Mouse (Mus musculus) CH12.LX (cell line): ENCODE data around the gene Dtx3. TPM values are rescaled to one million over a fixed set of nuclear protein-coding genes. Genes with fewer than 3 reads are reported as not detected.

Experiments
- DNase-seq: peaks from one replicate; pipeline ENCODE4 v3.0.0-alpha.2; 2013; ENCODE audit errors: extremely low read depth
- H3K27ac ChIP-seq: 2 replicates; pipeline ENCODE4 v1.5.1; 2012; ENCODE audit warnings: low read depth, mild to moderate bottlenecking, control low read depth, moderate library complexity; ENCODE audit not compliant: insufficient read depth
- H3K27me3 ChIP-seq: replicated peaks from 2 replicates; pipeline ENCODE3; 2012; ENCODE audit warnings: inconsistent platforms
- H3K36me3 ChIP-seq, 2 experiments: replicated peaks in 1 of 2; 2 replicates each; pipeline versions ENCODE3 to v1.6.1; 2012; ENCODE audit warnings: inconsistent platforms in 1 of 2, low read length in 1 of 2, mild to moderate bottlenecking in 1 of 2, mixed read lengths in 1 of 2, moderate library complexity in 1 of 2; ENCODE audit not compliant: control insufficient read depth in 1 of 2, insufficient read depth in 1 of 2
- H3K4me1 ChIP-seq, 2 experiments: 2 replicates each; pipeline ENCODE4 v1.6.1; 2012; ENCODE audit warnings: inconsistent platforms in 1 of 2, moderate library complexity in 1 of 2; ENCODE audit not compliant: insufficient read depth in 2 of 2, control insufficient read depth in 1 of 2
- H3K4me2 ChIP-seq: 2 replicates; pipeline ENCODE4 v1.6.1; 2012; ENCODE audit warnings: low read depth, mild to moderate bottlenecking, control low read depth; ENCODE audit not compliant: poor library complexity, insufficient read depth, severe bottlenecking
- H3K4me3 ChIP-seq, 3 experiments: fragments of 150-350 bp in 1 of 3; sonication (generic) in 1 of 3; replicated peaks in 1 of 3; 2 replicates each; pipeline versions ENCODE3 to v1.5.1; 2011 to 2012; ENCODE audit warnings: low read depth in 2 of 3, low read length in 2 of 3, mild to moderate bottlenecking in 2 of 3, moderate library complexity in 2 of 3, control low read depth in 1 of 3, improper control_type of control experiment in 1 of 3, inconsistent platforms in 1 of 3, mixed read lengths in 1 of 3; ENCODE audit not compliant: poor library complexity in 1 of 3
- H3K79me2 ChIP-seq: replicated peaks from 2 replicates; pipeline ENCODE4 v1.6.1; 2012; ENCODE audit warnings: mild to moderate bottlenecking, moderate library complexity; ENCODE audit not compliant: control insufficient read depth, poor library complexity, insufficient read depth, severe bottlenecking; ENCODE audit errors: extremely low read depth
- H3K9ac ChIP-seq: 2 replicates; pipeline ENCODE4 v1.6.1; 2012; ENCODE audit warnings: low read depth, mild to moderate bottlenecking, control low read depth, moderate library complexity; ENCODE audit not compliant: insufficient read depth
- H3K9me3 ChIP-seq: replicated peaks from 2 replicates; pipeline ENCODE3; 2012; ENCODE audit warnings: low read length, inconsistent platforms, mixed read lengths
- CHD1 ChIP-seq: IDR thresholded peaks from 2 replicates; pipeline ENCODE4 v1.6.1; 2012; ENCODE audit warnings: low read depth, low read length, improper control_type of control experiment, inconsistent platforms
- CTCF ChIP-seq, 2 experiments: IDR thresholded peaks in 1 of 2; conservative IDR thresholded peaks in 1 of 2; 2 replicates each; pipeline ENCODE4 v1.5.1; 2011 to 2012; ENCODE audit warnings: low read depth in 2 of 2, low read length in 2 of 2, improper control_type of control experiment in 1 of 2, inconsistent platforms in 1 of 2, mild to moderate bottlenecking in 1 of 2, moderate library complexity in 1 of 2
- E2F4 ChIP-seq: IDR thresholded peaks from 2 replicates; pipeline ENCODE4 v1.6.1; 2011; ENCODE audit warnings: low read depth, low read length, improper control_type of control experiment; ENCODE audit not compliant: insufficient replicate concordance
- ELF1 ChIP-seq: IDR thresholded peaks from 2 replicates; pipeline ENCODE4 v1.6.1; 2014; ENCODE audit warnings: low read depth, mild to moderate bottlenecking, inconsistent platforms, low read length, improper control_type of control experiment
- ETS1 ChIP-seq: conservative IDR thresholded peaks from 2 replicates; pipeline ENCODE4 v1.6.1; 2012; ENCODE audit warnings: low read depth, mild to moderate bottlenecking, inconsistent platforms, low read length, improper control_type of control experiment, moderate library complexity
- GABPA ChIP-seq: IDR thresholded peaks from 2 replicates; pipeline ENCODE4 v1.6.1; 2012; ENCODE audit warnings: low read depth, low read length, improper control_type of control experiment, inconsistent platforms; ENCODE audit not compliant: insufficient replicate concordance
- JUND ChIP-seq: conservative IDR thresholded peaks from 2 replicates; pipeline ENCODE4 v1.6.1; 2011; ENCODE audit warnings: low read depth, low read length, improper control_type of control experiment
- MAZ ChIP-seq: IDR thresholded peaks from 2 replicates; pipeline ENCODE4 v1.6.1; 2012; ENCODE audit warnings: low read depth, mild to moderate bottlenecking, inconsistent platforms, low read length, improper control_type of control experiment, moderate library complexity
- POLR2A ChIP-seq: IDR thresholded peaks from 2 replicates; pipeline ENCODE4 v1.6.1; 2011; ENCODE audit warnings: low read depth, mild to moderate bottlenecking, improper control_type of control experiment, low read length
- RAD21 ChIP-seq: IDR thresholded peaks from 2 replicates; pipeline ENCODE4 v1.6.1; 2011; ENCODE audit warnings: low read depth, mild to moderate bottlenecking, low read length, improper control_type of control experiment, moderate library complexity
- SMC3 ChIP-seq: IDR thresholded peaks from 2 replicates; pipeline ENCODE4 v1.6.1; 2011; ENCODE audit warnings: low read depth, low read length, improper control_type of control experiment
- USF1 ChIP-seq: IDR thresholded peaks from 2 replicates; pipeline ENCODE4 v1.6.1; 2014; ENCODE audit warnings: low read depth, mild to moderate bottlenecking, inconsistent platforms, low read length, improper control_type of control experiment
- ZKSCAN1 ChIP-seq: IDR thresholded peaks from 2 replicates; pipeline ENCODE4 v1.6.1; 2012; ENCODE audit warnings: low read depth, inconsistent platforms, low read length, improper control_type of control experiment, borderline replicate concordance
- dilution Hi-C: fragments of 300-500 bp; cut with MboI; formaldehyde crosslinking; loops from 2 replicates; pipeline ENCODE4 v1.14.3; 2020; ENCODE audit warnings: low sequenced_read_pairs; ENCODE audit not compliant: extremely low pct_unique_long_range_greater_than_20kb, extremely low pct_ligation_motif_present
- in situ Hi-C: fragments of 300-500 bp; cut with MboI; formaldehyde crosslinking; loops from 3 replicates; pipeline ENCODE4 v1.14.3; 2019; ENCODE audit warnings: low sequenced_read_pairs, low pct_ligation_motif_present, low pct_unique_long_range_greater_than_20kb, mixed read lengths
- polyA plus RNA-seq: library from polyadenylated mRNA; unstranded; fragments of >175 nt; gene quantifications from 2 replicates; pipeline ENCODE4 v1.2.1, GENCODE M21; 2012; ENCODE audit warnings: low read depth; ENCODE audit not compliant: insufficient read length
- total RNA-seq, 2 experiments: library from RNA; depleted of rRNA; stranded (reverse); fragments of 300-350 nt in 1 of 2; fragments of >200 nt in 1 of 2; gene quantifications; 2 replicates each; pipeline ENCODE4 v1.2.3; 2012 to 2014

Gene Dtx3
- total and polyA plus RNA-seq, 3 experiments, result 18.9 to 51.2 (median 27.6) TPM

- Histone ChIP-seq H3K9me3 (no peaks in the 10 kb centered on the region), H3K27ac (no peak overlapping the region)
- no peak for TF ChIP-seq ZKSCAN1
- TF ChIP-seq, all 38 proteins: peak for 0
- Histone ChIP-seq H3K36me3 (no peaks in the 10 kb centered on the region), H3K9ac (peak overlapping the region; percentile 28; the same call in 1 of the 2 replicates), H3K4me3 (peak overlapping the region in 2 of 3 experiments; percentile 52 to 62), H3K27me3 (peaks cover 25% of the 10 kb centered on the region), H3K4me2 (peak overlapping the region; percentile 96), H3K79me2 (no peaks in the 10 kb centered on the region), H3K4me1 (peaks cover 0 to 9% of the 10 kb centered on the region in 2 experiments; a peak in 2 of 4 replicates)
- in situ Hi-C loops, result loop anchor here (5.0 kb wide), 1 partner anchor 45 kb away; no protein-coding TSS in a partner anchor
- dilution Hi-C loops, result no loop called here
- no peak for DNase-seq
Observed at GRCm38 (mm10) chr10:127177235-127177634, 18.3 kb downstream of the Dtx3 start.

GRCm38 (mm10) chr10:127176756-127177155 lies 18.8 kb downstream of the Dtx3 start:
- dilution Hi-C loops, result no loop called here
- peak overlapping the region in 2 of 3 experiments; percentile 52 to 62 for H3K4me3 ChIP-seq
- peaks cover 0 to 9% of the 10 kb centered on the region in 2 experiments; a peak in 2 of 4 replicates for H3K4me1 ChIP-seq
- no peaks in the 10 kb centered on the region for H3K79me2 ChIP-seq
- TF ChIP-seq E2F4 (no peak), CHD1 (no peak), MAZ (0 out of 2 replicates have a peak, but pooled peaks have one; percentile 51)
- peak overlapping the region; percentile 28; the same call in 1 of the 2 replicates for H3K9ac ChIP-seq
- no peaks in the 10 kb centered on the region for H3K9me3 ChIP-seq
- in situ Hi-C loops, result loop anchor here (5.0 kb wide), 1 partner anchor 46 kb away; no protein-coding TSS in a partner anchor
- H3K36me3 ChIP-seq, result peaks cover 0 to 5% of the 10 kb centered on the region in 2 experiments
- no peak overlapping the region for H3K27ac ChIP-seq
- peaks cover 29% of the 10 kb centered on the region for H3K27me3 ChIP-seq
- peak overlapping the region; percentile 96 for H3K4me2 ChIP-seq
- no peak for DNase-seq

GRCm38 (mm10) chr10:127176228-127176627 lies 19.3 kb downstream of the Dtx3 start:
- peak overlapping the region; percentile 96 for H3K4me2 ChIP-seq
- H3K79me2 ChIP-seq, result no peaks in the 10 kb centered on the region
- H3K4me1 ChIP-seq, result peaks cover 3 to 9% of the 10 kb centered on the region in 2 experiments

More at GRCm38 (mm10) chr10:127176228-127176627, 19.3 kb downstream of the Dtx3 start:
- peaks cover 32% of the 10 kb centered on the region for H3K27me3 ChIP-seq
- no peak overlapping the region for H3K27ac ChIP-seq
- dilution Hi-C loops (no loop called here), in situ Hi-C loops (loop anchor here (5.0 kb wide), 1 partner anchor 46 kb away; no protein-coding TSS in a partner anchor)
- peaks cover 0 to 10% of the 10 kb centered on the region in 2 experiments for H3K36me3 ChIP-seq
- H3K4me3 ChIP-seq, result peak overlapping the region in 1 of 3 experiments; percentile 52
- no peak for DNase-seq
- no peaks in the 10 kb centered on the region for H3K9me3 ChIP-seq
- TF ChIP-seq SMC3 (peak; percentile 30; the same call in 1 of the 2 replicates), ETS1 (no peak), POLR2A (no peak), JUND (no peak), GABPA (no peak), USF1 (no peak), CTCF (conservative IDR thresholded peaks at IDR 0.05 in 1 of 2, IDR thresholded peaks at IDR 0.05 in 1 of 2; ENCODE audit: low read depth in 2 of 2, low read length in 2 of 2) (peak in 1 of 2 experiments; percentile 51; a peak in 2 of 4 replicates), RAD21 (peak; percentile 2), ELF1 (no peak)
- peak overlapping the region; percentile 28; the same call in 1 of the 2 replicates for H3K9ac ChIP-seq
